Mouse (Mus musculus) splenic B cell, adult 2 months (primary cell): ENCODE data around the gene Pde4a.
"Not testable (repeated sequence)": the region's sequence is repeated elsewhere in the genome, so short reads cannot be mapped to it uniquely, and the experiment has no call there.

Experiments
- DNase-seq: peaks from one replicate; pipeline ENCODE4 v3.0.0-alpha.2; 2011; ENCODE audit warnings: low read depth, low spot score
- H3K27me3 ChIP-seq: 2 replicates; pipeline ENCODE4 v1.6.1; 2012; ENCODE audit warnings: mild to moderate bottlenecking, low read length, moderate library complexity, mixed read lengths; ENCODE audit not compliant: control insufficient read depth, poor library complexity, insufficient read depth, severe bottlenecking
- H3K36me3 ChIP-seq: 2 replicates; pipeline ENCODE4 v1.6.1; 2012; ENCODE audit warnings: mild to moderate bottlenecking, low read length, moderate library complexity, mixed read lengths; ENCODE audit not compliant: control insufficient read depth, poor library complexity, insufficient read depth, severe bottlenecking

Gene Pde4a

GRCm38 (mm10) chr9:21184733-21185132, 19.2 kb downstream of the Pde4a start:
- Histone ChIP-seq H3K36me3 (no peaks in the 10 kb centered on the region), H3K27me3 (no peaks in the 10 kb centered on the region)
- no peak for DNase-seq

DNA sequence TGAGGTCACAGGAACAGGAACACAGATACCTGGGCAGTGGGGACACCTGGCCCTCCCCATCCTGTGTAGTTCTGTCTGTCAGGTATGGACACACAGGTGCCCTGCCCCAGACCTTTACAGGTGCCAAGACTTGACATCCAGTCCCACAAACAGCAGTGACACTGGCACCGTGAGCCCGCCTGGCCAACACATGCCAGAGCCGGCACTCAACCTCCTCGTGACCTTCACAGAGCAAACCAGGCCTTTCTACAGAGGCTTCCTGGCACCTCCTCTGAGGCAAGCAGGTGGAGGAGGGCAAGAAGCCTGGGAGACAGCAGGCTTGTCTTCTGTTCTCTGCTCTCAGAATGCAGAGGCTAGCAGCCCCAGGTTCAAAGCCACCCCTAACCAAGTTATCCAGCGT, 19.9 kb downstream of the Pde4a start:
- DNase-seq, result no peak
- no peaks in the 10 kb centered on the region for H3K36me3 ChIP-seq
- H3K27me3 ChIP-seq, result no peaks in the 10 kb centered on the region

- peak; percentile 81 for DNase-seq
- H3K36me3 ChIP-seq, result no peaks in the 10 kb centered on the region
- H3K27me3 ChIP-seq, result no peaks in the 10 kb centered on the region
Observed at GRCm38 (mm10) chr9:21189905-21190304, 24.4 kb downstream of the Pde4a start.

GRCm38 (mm10) chr9:21190670-21191069, 25.2 kb downstream of the Pde4a start:
- DNase-seq, result no peak
- Histone ChIP-seq H3K27me3 (no peaks in the 10 kb centered on the region), H3K36me3 (no peaks in the 10 kb centered on the region)

DNA sequence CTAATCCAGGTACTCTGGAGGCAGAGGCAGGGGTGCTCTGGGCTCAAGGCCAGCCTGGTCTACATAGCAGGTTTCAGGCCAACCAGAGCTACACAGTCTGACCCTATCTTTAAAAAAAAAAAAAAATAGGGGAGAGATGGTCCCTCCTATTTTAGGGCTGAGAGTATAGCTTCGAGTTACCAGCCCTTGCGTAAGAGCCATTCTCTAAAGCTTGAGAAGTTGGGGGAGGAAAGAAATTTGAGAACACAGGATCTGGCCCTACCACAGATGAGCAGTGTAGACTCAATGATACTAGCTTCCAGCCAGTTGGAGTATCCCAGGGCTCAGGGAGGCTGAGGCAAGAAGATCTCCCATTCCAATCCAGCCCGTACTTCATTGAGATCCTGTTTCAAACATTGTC, 28.3 kb downstream of the Pde4a start:
- Histone ChIP-seq H3K36me3 (no peaks in the 10 kb centered on the region), H3K27me3 (no peaks in the 10 kb centered on the region)
- no peak for DNase-seq

DNA sequence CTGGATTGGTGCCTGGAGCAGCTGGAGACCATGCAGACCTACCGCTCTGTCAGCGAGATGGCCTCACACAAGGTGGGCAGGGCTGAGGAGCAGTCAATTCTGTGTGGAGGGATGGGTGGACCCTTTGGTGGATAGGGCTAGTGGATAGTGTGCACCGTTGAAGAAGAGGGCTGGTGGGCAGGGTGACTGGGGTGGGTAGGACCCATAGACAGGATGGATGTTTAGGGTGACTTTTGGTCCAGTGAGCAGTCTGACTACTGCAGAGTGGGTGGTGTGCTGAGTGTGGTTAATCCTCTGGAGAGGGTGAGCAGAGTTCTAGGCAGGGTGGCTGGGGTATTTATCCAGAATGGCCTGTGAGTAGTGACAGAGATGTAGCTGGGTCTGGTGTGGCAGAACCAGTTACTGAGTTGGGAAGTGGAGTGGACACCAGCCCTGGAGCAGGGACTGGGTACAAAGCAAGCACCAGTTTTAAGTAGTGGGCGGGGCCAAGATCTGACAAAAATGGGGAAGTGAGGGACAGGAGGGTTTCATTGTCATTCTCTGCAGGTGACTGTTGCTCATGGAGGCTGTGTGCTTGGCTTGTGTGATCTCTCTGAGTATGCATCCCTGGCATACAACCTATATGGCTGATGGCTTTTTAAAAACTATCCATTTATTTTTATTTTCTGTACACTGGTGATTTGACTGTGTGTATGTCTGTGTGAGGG, 29.4 kb downstream of the Pde4a start:
- Histone ChIP-seq H3K27me3 (no peaks in the 10 kb centered on the region), H3K36me3 (no peaks in the 10 kb centered on the region)
- DNase-seq, result peak; percentile 81

DNA sequence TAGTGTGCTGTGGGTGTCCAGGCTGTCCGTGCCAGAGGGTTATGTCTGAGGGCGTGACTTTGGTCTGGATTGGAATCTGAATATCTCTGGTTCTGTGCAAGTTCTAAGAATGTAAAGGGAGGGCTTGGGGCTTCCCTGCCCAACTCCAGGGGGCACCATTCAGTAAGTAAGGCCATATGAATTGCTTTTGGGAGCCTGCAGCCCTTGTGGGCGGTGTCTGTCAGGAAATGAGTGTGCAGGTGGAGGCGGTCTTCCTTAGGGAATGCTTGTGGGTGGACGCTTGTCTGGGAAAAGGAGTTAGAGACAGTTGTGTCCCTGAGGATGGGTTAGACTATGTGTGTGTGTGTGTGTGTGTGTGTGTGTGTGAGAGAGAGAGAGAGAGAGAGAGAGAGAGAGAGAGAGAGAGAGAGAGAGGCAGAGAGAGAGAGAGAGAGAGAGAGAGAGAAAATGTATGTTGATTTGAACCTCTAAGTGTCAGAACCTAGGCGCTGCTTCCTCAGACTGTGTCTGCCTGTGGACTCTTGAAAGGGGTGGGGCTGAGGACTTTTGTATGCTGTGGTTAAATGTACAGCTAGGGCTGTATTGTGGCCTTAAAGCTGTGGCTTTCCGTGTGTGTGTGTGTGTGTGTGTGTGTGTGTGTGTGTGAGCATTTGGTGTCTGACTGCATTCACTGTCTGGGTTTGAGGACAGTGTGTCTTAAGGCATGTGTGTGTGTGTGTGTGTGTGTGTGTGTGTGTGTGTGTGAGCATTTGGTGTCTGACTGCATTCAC, 30.4 kb downstream of the Pde4a start:
- not testable (repeated sequence) for H3K27me3 ChIP-seq, H3K36me3 ChIP-seq
- DNase-seq, result peak; percentile 64

DNA sequence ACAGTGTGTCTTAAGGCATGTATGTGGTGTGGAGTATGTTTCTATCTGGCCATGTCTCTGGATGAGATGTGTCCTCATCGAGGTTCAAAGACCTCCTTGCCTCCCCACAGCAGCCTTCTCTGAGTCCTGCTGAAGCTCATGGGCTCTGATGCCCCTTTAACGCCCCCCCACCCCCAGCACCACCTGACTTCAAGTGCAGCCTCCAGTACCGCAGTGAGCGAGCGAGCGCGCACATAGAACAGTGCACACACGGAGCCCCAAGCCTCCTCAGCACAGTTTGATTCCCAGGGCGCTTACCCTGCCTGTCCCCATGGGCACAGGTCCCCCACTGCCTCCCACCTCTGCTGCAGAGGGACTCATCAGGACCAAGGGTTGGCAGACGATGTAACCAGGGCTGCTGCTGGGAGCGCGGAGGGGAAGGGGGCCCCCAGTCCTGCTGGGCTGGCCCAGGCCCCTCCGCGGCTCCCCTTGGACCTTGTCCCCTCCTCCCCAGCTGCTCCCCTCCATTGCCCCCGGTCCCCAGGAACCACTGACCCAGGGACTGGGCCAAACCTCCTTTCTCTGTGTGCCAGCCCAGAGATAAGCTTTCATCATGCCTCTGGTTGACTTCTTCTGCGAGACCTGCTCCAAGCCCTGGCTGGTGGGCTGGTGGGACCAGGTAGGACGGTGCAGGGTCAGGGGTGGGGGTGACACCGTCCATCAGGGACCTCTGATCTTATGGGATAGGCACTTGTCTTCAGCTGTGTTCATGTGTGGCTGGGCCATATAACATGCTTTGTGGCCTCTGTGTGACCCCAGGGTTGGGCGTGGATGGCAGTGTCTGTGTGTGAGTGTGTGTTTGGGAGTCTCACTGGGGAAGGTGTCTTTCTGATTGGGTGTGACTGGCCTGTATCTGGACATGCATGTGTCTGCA, 31.3 kb downstream of the Pde4a start:
- H3K36me3 ChIP-seq, result no peaks in the 10 kb centered on the region
- no peaks in the 10 kb centered on the region for H3K27me3 ChIP-seq

DNA sequence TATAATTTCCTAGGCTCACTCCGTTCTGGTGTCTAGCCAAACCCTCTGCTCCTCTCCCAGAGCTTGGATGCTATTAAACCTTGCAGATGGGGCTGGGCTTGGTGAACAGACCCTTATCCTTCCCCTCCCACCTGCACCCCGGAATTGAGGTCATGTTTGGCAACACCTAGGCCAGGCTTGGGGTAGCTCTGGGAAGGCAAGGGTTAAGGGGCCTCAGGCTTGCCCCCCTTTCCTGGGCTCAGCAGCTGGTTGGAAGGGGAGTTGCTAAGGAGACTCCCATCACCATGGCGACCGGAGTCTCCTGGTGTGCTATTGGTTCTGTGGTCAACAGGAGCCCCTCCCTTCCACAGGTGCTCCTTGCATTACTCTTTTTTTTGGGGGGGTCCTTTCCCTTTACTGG, 32.5 kb downstream of the Pde4a start:
- DNase-seq, result no peak
- H3K27me3 ChIP-seq, result no peaks in the 10 kb centered on the region
- no peaks in the 10 kb centered on the region for H3K36me3 ChIP-seq

More for the DNA sequence above, 31.3 kb downstream of the Pde4a start:
- peak; percentile 32 for DNase-seq

DNA sequence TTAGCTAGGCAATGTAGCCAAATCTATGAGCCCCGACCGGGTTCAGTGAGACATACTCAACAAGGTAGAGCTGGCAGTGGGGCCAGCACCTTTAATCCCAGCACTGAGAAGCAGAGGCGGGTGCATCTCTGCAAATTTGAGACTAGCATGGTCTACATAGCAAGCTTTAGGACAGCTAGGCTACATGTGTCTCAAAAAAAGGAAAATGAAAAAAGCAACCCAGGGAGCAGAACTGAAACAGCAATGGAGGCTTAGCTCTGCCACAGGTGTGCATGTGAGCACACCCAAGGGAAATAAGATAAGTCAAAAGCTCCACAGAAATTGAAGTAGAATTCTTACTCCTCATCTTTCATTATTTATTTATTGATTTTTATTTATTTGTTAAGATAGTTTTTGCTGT, 33.4 kb downstream of the Pde4a start:
- peak; percentile 51 for DNase-seq
- H3K36me3 ChIP-seq, result no peaks in the 10 kb centered on the region
- no peaks in the 10 kb centered on the region for H3K27me3 ChIP-seq

DNA sequence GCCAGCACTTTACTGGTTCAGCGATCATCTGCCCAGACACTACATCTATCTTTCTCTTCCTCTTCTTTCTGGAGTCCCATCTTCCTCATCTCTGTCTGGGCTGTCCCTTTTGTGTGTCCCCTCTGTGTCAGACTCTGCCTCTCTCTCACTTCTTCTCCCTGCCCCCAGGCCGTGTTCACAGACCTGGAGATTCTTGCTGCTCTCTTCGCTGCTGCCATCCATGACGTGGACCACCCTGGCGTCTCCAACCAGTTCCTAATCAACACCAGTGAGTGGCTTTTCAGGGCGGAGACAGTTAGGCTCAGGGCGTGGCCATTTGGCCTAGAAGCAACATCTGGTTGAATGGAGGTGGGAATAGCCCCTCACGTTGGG, 38.6 kb downstream of the Pde4a start:
- no peaks in the 10 kb centered on the region; the same call in 1 of the 2 replicates for H3K36me3 ChIP-seq
- DNase-seq, result peak; percentile 71
- no peaks in the 10 kb centered on the region for H3K27me3 ChIP-seq

- H3K27me3 ChIP-seq, result no peaks in the 10 kb centered on the region
- peak; percentile 62 for DNase-seq
- H3K36me3 ChIP-seq, result no peaks in the 10 kb centered on the region; the same call in 1 of the 2 replicates
Observed at GRCm38 (mm10) chr9:21204528-21205272, 39.2 kb downstream of the Pde4a start.

- Histone ChIP-seq H3K27me3 (no peaks in the 10 kb centered on the region), H3K36me3 (no peaks in the 10 kb centered on the region; the same call in none of the 2 replicates)
- no peak for DNase-seq
Observed at GRCm38 (mm10) chr9:21206848-21207247, 41.3 kb downstream of the Pde4a start.

DNA sequence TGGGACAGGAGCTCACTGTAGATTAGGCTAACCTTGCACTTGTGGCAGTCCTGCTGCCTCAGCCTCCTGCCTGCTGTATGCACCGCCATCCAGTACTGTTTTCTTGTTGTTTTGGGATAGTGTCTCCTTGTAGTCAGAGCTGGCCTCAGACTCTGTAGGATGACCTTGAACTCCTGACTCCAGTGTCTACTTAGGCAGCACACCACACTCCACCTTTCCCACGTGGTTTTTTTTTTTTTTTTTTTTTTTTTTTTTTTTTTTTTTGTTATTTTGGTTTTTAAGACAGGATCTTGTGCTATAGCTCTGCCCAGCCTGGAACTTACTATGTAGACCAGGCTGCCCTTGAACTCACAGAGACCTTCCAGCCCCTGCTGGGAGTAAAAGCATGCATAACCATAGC, 43.1 kb downstream of the Pde4a start:
- no peak for DNase-seq
- Histone ChIP-seq H3K36me3 (no peaks in the 10 kb centered on the region; the same call in none of the 2 replicates), H3K27me3 (no peaks in the 10 kb centered on the region)
